Mouse (Mus musculus) left cerebral cortex, adult 8-10 months (tissue): Measurements from ENCODE around the gene Arid1b. TPM values are rescaled to one million over a fixed set of nuclear protein-coding genes. Genes with fewer than 3 reads are reported as not detected.

Experiments
- DNase-seq, 2 experiments: peaks; one replicate each; pipeline ENCODE4 v3.0.0; 2022; ENCODE audit warnings: low spot score in 2 of 2
- total RNA-seq, 4 experiments: library from RNA; stranded (reverse); gene quantifications; 2 replicates each; pipeline ENCODE4 v1.2.4; 2022

The Arid1b gene
- total RNA-seq, 4 experiments from 2014 or later: 70.1 to 83.9 (median 72.5) TPM

- DNase-seq: no peak
Observed at GRCm38 (mm10) chr17:5237765-5238164, 243.6 kb downstream of the Arid1b start.

GRCm38 (mm10) chr17:5238387-5239245, 244.5 kb downstream of the Arid1b start:
- DNase-seq: no peak

GRCm38 (mm10) chr17:5244526-5244925, 250.4 kb downstream of the Arid1b start:
- no peak for DNase-seq

- DNase-seq: no peak
Observed at GRCm38 (mm10) chr17:5246688-5247087, 252.6 kb downstream of the Arid1b start.

GRCm38 (mm10) chr17:5247247-5247646, 253.1 kb downstream of the Arid1b start:
- DNase-seq: no peak

- no peak for DNase-seq
Observed at GRCm38 (mm10) chr17:5247737-5248136, 253.6 kb downstream of the Arid1b start.

- DNase-seq: no peak
Observed at GRCm38 (mm10) chr17:5248957-5249656, 255.0 kb downstream of the Arid1b start.

- no peak for DNase-seq
Observed at GRCm38 (mm10) chr17:5249681-5250180, 255.6 kb downstream of the Arid1b start.

- peak in 1 of 2 experiments; percentile 78 for DNase-seq
Observed at GRCm38 (mm10) chr17:5252436-5252835, 258.3 kb downstream of the Arid1b start.

- no peak for DNase-seq
Observed at GRCm38 (mm10) chr17:5254717-5255617, 260.8 kb downstream of the Arid1b start.

GRCm38 (mm10) chr17:5255618-5255933, 261.4 kb downstream of the Arid1b start:
- no peak for DNase-seq

GRCm38 (mm10) chr17:5258978-5259377, 264.8 kb downstream of the Arid1b start:
- no peak for DNase-seq

GRCm38 (mm10) chr17:5261131-5261651, 267.1 kb downstream of the Arid1b start:
- peak in 1 of 2 experiments; percentile 60 for DNase-seq

GRCm38 (mm10) chr17:5261874-5262605, 267.9 kb downstream of the Arid1b start:
- DNase-seq: no peak

GRCm38 (mm10) chr17:5262788-5263187, 268.7 kb downstream of the Arid1b start:
- no peak for DNase-seq

GRCm38 (mm10) chr17:5264783-5265182, 270.7 kb downstream of the Arid1b start:
- no peak for DNase-seq

GRCm38 (mm10) chr17:5265615-5266014, 271.5 kb downstream of the Arid1b start:
- DNase-seq: no peak

GRCm38 (mm10) chr17:5267747-5268146, 273.6 kb downstream of the Arid1b start:
- no peak for DNase-seq

- DNase-seq: no peak
Observed at GRCm38 (mm10) chr17:5269302-5269701, 275.2 kb downstream of the Arid1b start.

- DNase-seq: no peak
Observed at GRCm38 (mm10) chr17:5269774-5270173, 275.6 kb downstream of the Arid1b start.
